Mouse (Mus musculus) myocyte (in vitro differentiated cells): ENCODE data around the gene Creb3l2.
"Not testable (repeated sequence)": the region's sequence is repeated elsewhere in the genome, so short reads cannot be mapped to it uniquely, and the experiment has no call there.

Experiments used
- CEBPB ChIP-seq: IDR thresholded peaks from 2 replicates; pipeline ENCODE4 v1.6.1; 2011; ENCODE audit warnings: mild to moderate bottlenecking, moderate library complexity; ENCODE audit not compliant: poor library complexity, insufficient read depth, severe bottlenecking
- E2F4 ChIP-seq: IDR thresholded peaks from one replicate; pipeline ENCODE4 v1.6.1; 2011; ENCODE audit warnings: mild to moderate bottlenecking, control low read depth, moderate library complexity; ENCODE audit not compliant: insufficient read depth
- MAX ChIP-seq: IDR thresholded peaks from one replicate; pipeline ENCODE4 v1.6.1; 2011; ENCODE audit warnings: low read depth, mild to moderate bottlenecking, control low read depth
- MYOD1 ChIP-seq, 3 experiments: IDR thresholded peaks; one replicate each; pipeline ENCODE4 v1.6.1; 2011; ENCODE audit warnings: control low read depth in 2 of 3, low read depth in 2 of 3, mild to moderate bottlenecking in 2 of 3, moderate library complexity in 1 of 3; ENCODE audit not compliant: insufficient read length in 2 of 3, control insufficient read depth in 1 of 3
- MYOG ChIP-seq, 3 experiments: IDR thresholded peaks; one replicate each; pipeline ENCODE4 v1.6.1; 2011; ENCODE audit warnings: control low read depth in 2 of 3, low read depth in 2 of 3, mild to moderate bottlenecking in 2 of 3; ENCODE audit not compliant: insufficient read length in 2 of 3, control insufficient read depth in 1 of 3, insufficient read depth in 1 of 3
- POLR2A ChIP-seq: IDR thresholded peaks from one replicate; pipeline ENCODE4 v1.6.1; 2011; ENCODE audit warnings: low read depth, mild to moderate bottlenecking, control low read depth, moderate library complexity; ENCODE audit not compliant: insufficient read length
- POLR2AphosphoS2 ChIP-seq: IDR thresholded peaks from one replicate; pipeline ENCODE4 v1.6.1; 2011; ENCODE audit warnings: low read depth, control low read depth; ENCODE audit not compliant: insufficient read length
- REST ChIP-seq: IDR thresholded peaks from one replicate; pipeline ENCODE4 v1.6.1; 2011; ENCODE audit warnings: mild to moderate bottlenecking, control low read depth, moderate library complexity; ENCODE audit not compliant: insufficient read depth, insufficient read length
- SRF ChIP-seq: IDR thresholded peaks from one replicate; pipeline ENCODE4 v1.6.1; 2011; ENCODE audit warnings: low read depth; ENCODE audit not compliant: control insufficient read depth, insufficient read length
- TCF12 ChIP-seq: IDR thresholded peaks from one replicate; pipeline ENCODE4 v1.6.1; 2011; ENCODE audit warnings: mild to moderate bottlenecking, control low read depth; ENCODE audit not compliant: poor library complexity, insufficient read depth, severe bottlenecking
- TCF3 ChIP-seq: IDR thresholded peaks from one replicate; pipeline ENCODE4 v1.6.1; 2011; ENCODE audit warnings: low read depth, control low read depth; ENCODE audit not compliant: insufficient read length
- USF1 ChIP-seq: IDR thresholded peaks from one replicate; pipeline ENCODE4 v1.6.1; 2011; ENCODE audit warnings: low read depth, mild to moderate bottlenecking, control low read depth, moderate library complexity

DNA sequence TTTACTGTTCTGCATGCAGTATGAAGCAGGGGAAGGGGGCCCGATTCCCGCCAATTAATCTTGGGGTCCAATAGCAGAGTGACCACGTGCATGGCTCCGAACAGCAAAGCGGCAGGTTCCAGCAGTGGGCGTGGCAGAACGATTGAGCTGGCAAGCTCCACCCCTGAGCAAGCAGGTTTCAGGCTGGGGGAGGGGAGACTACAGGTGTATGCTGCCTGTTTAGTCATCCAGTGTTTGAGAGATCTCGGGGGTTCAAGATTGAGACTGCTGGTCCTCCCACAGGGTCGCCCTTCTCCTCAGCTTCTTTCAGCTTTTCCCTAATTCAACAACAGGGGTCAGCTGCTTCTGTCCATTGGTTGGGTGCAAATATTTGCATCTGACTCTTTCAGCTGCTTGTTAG is 17.7 kb upstream of the Creb3l2 start:
- not testable (repeated sequence) for TF ChIP-seq POLR2A; TCF12; E2F4; MYOG (IDR thresholded peaks at IDR 0.05; ENCODE audit: control insufficient read depth in 1 of 3, insufficient read depth in 1 of 3, insufficient read length in 2 of 3, low read depth in 2 of 3); POLR2AphosphoS2; USF1; MAX; SRF; CEBPB; MYOD1 (IDR thresholded peaks at IDR 0.05; ENCODE audit: control insufficient read depth in 1 of 3, insufficient read length in 2 of 3, low read depth in 2 of 3); REST; TCF3
